Mouse (Mus musculus) heart, postnatal 25 days (tissue): ENCODE measurements at regions not wholly inside any gene's neighbourhood (a gene's known extent, or its start where the extent isn't known, plus 50 kb on each side); places are given as distances from the start of the nearest gene placed in this dataset.

Experiments
- DNase-seq: peaks from one replicate; pipeline ENCODE4 v3.0.0; 2022; ENCODE audit warnings: low spot score
- intact Hi-C: fragments of 180-260 bp; cut with DNase I; formaldehyde crosslinking; loops from one replicate; pipeline ENCODE4 v1.15.1; 2025

- intact Hi-C loops, result no loop called here
- DNase-seq, result no peak
Observed at GRCm38 (mm10) chr13:35453222-35453914, 206.3 kb upstream of the Cdyl start.

- intact Hi-C loops, result no loop called here
- DNase-seq, result no peak
Observed at GRCm38 (mm10) chr13:35460051-35460450, 199.6 kb upstream of the Cdyl start.

GRCm38 (mm10) chr13:35463231-35463630, 196.4 kb upstream of the Cdyl start:
- intact Hi-C loops, result no loop called here
- DNase-seq, result peak; percentile 16

GRCm38 (mm10) chr13:35463850-35464249, 195.8 kb upstream of the Cdyl start:
- intact Hi-C loops, result no loop called here

GRCm38 (mm10) chr13:35469361-35470198, 190.1 kb upstream of the Cdyl start:
- intact Hi-C loops, result no loop called here
- no peak for DNase-seq

More at GRCm38 (mm10) chr13:35463850-35464249, 195.8 kb upstream of the Cdyl start:
- DNase-seq, result no peak

- intact Hi-C loops, result no loop called here
- DNase-seq, result no peak
Observed at GRCm38 (mm10) chr13:35478226-35478625, 181.4 kb upstream of the Cdyl start.

- DNase-seq, result no peak
- intact Hi-C loops, result no loop called here
Observed at GRCm38 (mm10) chr13:35482340-35482739, 177.3 kb upstream of the Cdyl start.

GRCm38 (mm10) chr13:35486125-35486524, 173.5 kb upstream of the Cdyl start:
- intact Hi-C loops, result no loop called here
- DNase-seq, result no peak

GRCm38 (mm10) chr13:35499776-35500175, 159.9 kb upstream of the Cdyl start:
- intact Hi-C loops, result no loop called here
- DNase-seq, result no peak

- no peak for DNase-seq
- intact Hi-C loops, result no loop called here
Observed at GRCm38 (mm10) chr13:35500891-35501290, 158.7 kb upstream of the Cdyl start.

- DNase-seq, result no peak
- intact Hi-C loops, result no loop called here
Observed at GRCm38 (mm10) chr13:35501351-35502146, 158.1 kb upstream of the Cdyl start.

- intact Hi-C loops, result no loop called here
- DNase-seq, result no peak
Observed at GRCm38 (mm10) chr13:35502147-35502522, 157.5 kb upstream of the Cdyl start.

- peak; percentile 40 for DNase-seq
- intact Hi-C loops, result no loop called here
Observed at GRCm38 (mm10) chr13:35503362-35503821, 156.2 kb upstream of the Cdyl start.

- DNase-seq, result no peak
Observed at GRCm38 (mm10) chr13:35507195-35507594, 152.4 kb upstream of the Cdyl start.

GRCm38 (mm10) chr13:35512029-35512507, 147.6 kb upstream of the Cdyl start:
- DNase-seq, result no peak
- intact Hi-C loops, result no loop called here

More at GRCm38 (mm10) chr13:35507195-35507594, 152.4 kb upstream of the Cdyl start:
- intact Hi-C loops, result no loop called here

GRCm38 (mm10) chr13:35513120-35513519, 146.5 kb upstream of the Cdyl start:
- intact Hi-C loops, result no loop called here
- no peak for DNase-seq

- intact Hi-C loops, result no loop called here
Observed at GRCm38 (mm10) chr13:35515291-35515690, 144.3 kb upstream of the Cdyl start.

GRCm38 (mm10) chr13:35517692-35518091, 141.9 kb upstream of the Cdyl start:
- intact Hi-C loops, result no loop called here
- DNase-seq, result no peak

More at GRCm38 (mm10) chr13:35515291-35515690, 144.3 kb upstream of the Cdyl start:
- no peak for DNase-seq

GRCm38 (mm10) chr13:35522272-35522671, 137.4 kb upstream of the Cdyl start:
- intact Hi-C loops, result no loop called here
- DNase-seq, result no peak

GRCm38 (mm10) chr13:35529577-35529976, 130.1 kb upstream of the Cdyl start:
- no peak for DNase-seq
- intact Hi-C loops, result no loop called here
